Mouse (Mus musculus) thymus, postnatal 4 days (tissue): ENCODE results near the gene Smchd1.
"Not testable (repeated sequence)": the region's sequence is repeated elsewhere in the genome, so short reads cannot be mapped to it uniquely, and the experiment has no call there.

Source experiments
- DNase-seq: peaks from one replicate; pipeline ENCODE4 v3.0.0; 2021

Smchd1 gene

DNA sequence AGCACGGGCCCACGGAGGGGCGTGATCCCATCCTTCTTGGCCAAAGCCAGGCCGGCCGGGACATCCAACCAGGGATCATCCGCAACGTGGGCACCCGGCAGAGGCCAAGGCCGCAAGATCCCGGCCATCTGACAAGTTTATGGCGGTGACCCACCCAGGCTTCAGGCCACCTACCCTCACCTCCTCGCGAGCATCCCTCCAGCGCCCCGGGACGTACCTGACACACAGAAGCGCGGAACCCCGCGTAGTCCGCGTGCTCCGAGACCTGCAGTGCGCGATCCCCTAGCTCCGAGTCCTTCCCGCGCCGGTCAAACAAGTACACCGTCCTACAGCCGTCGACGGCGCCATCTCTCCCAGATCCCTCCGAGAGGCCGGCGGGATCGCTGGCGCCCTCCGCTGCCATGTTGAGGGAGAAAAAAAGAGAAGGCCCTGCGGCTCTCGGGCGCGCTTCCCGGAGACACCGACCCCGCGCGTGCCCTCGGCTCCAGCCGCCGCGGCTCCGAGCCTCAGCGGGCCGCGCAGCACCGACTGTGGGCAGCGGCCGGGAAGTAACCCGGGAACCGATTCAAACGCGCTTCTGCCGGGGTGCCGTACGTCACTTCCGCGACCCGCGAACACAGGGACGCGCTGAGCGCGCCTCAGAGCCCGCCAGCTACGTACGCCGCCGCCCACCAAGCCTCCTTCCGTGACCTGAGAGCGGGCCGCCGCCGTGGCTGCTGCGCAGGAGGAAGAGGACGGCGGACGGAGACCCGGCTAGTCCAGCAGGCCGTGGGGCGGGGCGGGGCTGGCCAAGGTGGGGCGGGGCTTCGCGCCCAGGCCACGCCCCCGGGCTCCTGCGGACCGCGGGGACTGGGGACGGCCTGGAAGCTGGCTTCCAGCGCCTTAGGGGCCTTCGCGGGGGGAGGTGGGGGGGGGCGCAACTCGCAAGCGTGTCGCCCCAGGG is at the start of gene Smchd1:
Smchd1 (minus strand) TSS at position 582 of the 943 bp plus-strand sequence.
- peak; percentile 91 for DNase-seq

DNA sequence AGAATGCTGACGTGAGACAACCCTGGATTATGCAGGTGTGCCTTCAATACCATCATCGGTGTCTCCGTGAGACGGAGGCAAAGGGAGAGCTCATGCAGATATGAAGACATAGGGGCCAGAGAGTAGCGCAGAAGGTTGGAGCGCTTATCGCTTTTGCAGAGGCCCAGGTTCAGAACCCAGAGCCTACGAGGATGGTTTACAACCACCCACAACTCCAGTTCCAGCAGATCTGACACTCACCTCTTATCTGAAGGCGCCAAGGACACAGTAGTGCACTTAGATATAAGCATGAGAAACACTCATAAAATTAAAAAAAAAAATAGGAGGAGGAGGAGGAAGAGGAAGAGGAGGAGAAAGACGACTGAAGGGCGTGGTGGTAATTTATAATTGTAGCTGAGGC is 35.2 kb upstream of the Smchd1 start:
- DNase-seq, result no peak

DNA sequence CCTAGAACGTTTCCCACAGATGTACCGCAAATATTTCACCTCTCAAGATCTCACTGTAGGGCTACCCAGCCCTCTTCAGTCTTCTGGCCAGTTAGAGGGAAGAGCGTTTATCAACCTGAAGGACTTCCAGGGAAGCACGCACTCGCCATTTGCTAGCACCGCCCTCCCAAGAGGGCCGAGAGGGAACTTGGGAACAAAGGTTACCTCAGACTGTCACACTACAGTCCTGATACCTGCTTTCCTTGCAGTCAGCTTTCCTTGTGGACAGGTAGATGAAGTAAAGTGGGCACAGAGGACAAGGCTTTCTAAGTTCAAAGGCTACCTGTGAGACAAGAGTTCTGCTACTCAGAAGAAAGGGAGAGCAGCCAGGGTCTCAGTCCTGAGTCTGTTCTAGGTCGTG is 31.7 kb upstream of the Smchd1 start:
- DNase-seq, result no peak

DNA sequence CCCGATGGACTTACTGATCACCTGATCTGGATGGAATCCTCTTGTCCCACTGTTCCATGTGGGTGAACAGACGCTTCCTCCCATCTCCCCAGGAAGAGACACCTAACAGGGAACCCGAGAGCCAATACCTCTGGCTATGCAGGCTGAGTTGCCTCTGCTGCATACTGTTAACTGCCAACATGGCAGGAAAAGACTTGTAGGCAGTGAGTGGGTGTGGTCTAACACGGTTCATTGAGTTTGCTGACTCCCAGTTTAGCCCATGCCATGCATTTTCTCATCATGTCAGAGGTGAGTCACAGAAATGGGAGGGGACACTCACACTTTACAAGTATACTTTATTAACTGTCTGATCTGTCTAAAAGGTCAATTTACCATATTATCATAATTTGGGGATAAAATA is 20.6 kb upstream of the Smchd1 start:
- no peak for DNase-seq

DNA sequence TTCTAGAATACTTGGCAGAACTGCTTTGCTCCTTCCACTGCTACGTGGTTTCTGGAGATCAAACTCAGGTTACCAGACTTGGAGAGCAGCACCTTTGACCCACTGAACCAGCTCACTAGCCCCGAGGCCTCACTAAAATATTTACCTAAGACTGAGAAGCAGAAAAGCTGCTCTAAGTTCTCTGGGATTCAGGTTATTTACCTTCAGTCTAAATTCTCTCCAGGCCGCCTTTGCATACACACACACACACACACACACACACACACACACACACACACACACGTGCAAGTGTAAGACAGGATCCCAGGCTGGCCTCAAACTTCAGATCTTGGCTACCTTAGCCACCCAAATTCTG is 16.2 kb upstream of the Smchd1 start:
- no peak for DNase-seq

DNA sequence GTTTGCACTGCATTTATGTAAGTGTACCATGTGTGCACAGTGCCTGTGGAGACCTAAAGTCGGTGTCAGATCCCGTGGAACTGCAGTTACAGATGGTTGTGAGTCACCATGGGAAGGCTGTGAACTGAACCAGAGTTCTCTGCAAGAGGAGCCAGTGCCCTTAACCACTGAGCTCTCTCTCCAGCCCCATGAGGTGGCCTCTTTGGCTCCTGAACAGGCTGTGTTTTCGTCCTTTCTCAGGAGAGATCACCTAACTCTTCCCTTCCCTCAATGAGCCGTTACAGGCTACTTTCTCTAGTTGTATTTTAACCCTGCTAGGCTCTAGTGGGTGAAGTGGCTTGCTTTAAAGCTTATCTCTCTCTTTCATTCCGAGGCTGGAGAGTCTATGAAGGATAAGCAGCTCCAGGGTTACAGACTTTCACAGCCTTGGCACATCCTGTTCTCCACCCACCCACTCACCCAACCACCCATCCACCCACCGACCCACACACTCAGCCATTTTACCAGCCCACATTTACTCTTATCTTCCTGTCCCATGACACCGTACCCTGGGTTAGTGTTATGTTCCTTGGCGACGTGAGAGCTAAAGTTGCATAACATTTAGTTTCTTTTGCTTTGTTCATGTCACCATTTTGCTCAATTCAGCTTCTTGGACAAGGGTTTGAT is 15.7 kb upstream of the Smchd1 start:
- DNase-seq, result peak; percentile 23

DNA sequence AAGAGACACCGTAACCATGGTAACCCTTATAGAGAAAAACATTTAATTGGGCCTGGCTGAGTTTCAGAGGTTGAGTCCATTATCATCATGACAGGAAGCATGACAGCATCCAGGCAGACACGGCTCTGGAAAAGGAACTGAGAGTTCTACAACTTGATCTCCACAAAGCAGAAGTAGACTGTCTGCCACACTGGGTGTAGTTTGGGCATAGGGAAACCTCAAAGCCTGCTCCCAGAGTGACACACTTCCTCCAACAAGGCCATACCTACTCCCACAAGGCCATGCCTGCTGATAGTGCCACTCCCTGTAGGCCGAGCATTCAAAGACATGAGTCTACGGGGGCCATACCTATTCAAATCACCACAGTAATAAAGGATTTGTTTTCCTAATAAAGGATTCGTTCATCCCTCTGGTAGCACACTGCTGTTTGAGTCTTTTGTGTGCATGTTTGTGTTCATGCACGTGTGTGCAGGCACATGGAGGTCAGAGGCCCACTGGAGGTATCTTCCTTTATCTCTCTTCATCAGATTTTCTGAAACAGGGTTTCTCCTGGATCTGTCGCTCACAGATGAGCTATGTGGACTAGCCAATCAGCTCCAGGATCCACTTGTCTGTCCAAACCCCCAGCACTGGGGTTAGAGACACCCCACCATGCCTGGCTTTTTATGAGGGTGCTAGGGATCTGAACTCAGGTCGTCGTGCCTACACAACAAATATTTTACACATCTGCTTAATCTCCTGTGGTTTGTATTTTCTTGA is 14.7 kb upstream of the Smchd1 start:
- DNase-seq, result no peak

DNA sequence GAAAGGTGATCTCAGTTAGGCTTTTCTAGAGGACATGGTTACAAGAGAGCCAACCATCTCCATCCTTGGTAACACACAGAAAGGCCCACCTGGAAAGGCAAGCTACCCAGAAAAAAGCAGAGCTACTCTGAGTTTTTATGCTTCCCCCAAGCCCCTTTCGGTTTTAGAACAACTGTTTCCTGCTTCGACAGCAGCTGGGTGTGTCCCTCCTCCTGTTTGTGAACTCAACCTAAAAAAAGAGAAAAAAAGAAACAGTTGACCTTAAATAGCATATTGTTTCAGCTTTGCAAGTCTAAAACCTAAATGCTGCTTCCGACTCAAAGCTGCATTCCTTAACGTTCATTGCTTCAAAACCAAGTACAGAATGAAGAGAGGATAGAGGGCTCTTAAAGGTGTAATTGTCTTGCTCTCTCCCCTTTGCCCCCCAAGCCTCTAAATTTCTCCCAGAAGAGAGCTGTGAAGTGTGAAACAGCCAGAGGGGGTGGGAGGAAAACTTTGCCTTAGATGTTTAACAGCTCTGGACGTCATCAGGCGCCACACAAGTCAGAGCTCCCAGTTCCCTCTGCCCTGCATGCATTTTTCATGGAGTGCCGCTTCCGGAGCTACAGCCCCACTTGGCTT is 11.2 kb upstream of the Smchd1 start:
- peak; percentile 62 for DNase-seq

DNA sequence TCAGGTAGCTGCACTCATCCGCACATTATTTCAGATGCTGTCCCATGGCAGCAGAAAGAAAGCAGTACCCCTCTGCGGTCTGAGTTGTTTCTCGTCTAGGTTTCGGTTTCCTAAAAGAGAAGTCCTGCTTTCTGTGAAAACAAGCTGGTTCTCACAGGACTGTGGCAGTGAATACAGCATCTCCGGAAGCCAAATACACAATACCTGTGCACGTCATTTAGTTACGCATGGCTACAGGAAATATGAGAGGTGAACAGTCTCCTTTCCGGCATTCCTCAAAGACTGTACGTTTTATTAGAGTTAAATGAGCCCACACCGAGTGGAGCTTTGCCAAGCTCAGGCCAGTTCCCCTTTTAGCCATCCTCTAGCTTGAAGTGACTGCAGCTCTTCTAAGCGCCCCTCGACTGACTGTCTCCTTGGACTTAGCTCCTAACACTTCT is 10.7 kb upstream of the Smchd1 start:
- peak; percentile 51 for DNase-seq

DNA sequence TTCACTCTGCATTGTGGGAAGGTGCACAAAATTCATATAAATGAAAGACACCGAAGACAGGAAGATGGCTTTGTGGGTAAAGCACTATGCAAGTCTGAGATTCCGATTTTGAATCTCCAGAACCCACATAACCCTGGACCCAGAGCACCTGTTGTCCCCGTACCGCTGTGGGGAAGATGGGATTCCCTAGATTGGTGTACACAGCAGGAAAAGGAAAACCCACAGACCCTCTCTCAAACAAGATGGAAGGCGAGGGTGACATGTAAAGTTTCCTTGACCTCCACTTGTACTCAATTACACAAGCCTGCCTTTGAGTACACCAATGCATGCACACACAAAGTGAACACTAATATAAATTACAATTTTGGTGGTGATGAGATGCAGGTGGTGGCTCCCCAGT is 9.6 kb upstream of the Smchd1 start:
- no peak for DNase-seq

DNA sequence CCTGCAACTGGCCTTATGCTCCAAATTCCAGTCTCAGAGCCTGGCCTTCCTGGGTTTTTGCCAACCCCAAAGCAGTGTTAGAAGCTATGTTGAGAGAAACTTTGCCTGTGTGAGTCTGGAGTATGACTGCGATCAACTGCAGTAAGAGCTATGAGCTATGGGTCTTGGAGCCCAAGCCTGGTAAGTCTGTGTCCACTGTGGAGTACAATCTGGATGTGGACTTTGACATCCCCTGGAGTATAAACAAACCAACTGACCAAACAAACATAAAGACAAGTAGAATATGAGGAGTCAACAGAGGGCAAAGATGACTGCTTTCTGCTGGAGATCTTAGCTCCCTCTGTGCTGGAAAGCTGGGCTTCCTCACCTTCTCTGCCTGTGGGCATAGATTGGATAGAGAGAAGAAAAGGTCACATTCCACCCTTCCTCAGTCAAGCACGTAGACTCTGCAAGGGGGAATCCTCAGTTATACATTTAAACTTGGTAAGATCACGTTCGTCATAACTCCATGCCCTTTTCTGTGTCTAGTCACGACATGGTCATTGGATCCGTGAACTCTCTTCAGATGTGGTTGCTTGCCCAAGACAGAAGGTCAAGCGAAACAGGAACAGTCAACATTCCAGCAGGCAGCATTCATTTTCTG is 8.4 kb upstream of the Smchd1 start:
- no peak for DNase-seq

DNA sequence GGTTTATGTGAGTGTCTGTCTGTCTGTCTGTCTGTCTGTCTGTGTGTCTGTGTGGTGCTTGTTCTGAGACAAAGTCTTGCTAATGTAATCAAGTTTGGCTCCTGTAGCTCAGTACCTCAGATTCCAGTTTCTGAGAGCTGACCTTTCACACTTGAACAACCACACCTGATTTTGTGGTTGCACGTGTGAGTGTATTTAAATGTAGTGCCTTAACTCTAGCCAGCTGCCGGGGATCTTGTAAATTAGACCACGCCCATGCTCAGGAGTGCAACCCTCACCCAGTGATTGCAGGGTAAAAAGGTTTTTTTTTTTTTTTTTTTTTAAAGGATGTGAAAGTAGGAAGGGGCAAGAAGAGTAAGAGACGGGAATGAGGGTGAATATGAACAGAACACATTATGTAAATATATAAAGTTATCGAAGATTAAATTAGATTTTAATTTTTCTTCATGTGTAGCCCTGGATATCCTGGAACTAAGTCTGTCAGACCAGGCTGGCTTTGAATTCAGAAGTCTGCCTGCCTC is 4.3 kb upstream of the Smchd1 start:
- peak; percentile 45 for DNase-seq

DNA sequence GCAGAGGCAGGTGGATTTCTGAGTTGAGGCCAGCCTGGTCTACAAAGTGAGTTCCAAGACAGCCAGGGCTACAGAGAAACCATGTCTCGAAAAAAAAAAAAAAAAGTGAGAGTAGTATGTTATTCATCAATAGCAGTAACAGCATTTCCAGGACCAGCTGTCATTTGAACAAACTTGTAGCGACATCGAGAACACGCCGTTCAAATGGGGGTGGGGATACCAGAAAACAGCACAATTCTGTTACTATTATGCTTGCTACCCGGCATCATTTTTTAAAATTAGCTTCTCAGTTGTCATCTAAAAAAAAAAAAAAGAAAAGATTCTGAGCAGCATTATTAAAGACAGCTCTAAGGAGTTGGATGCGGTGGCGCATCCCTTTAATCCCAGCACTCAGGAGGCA is 2.3 kb upstream of the Smchd1 start:
- no peak for DNase-seq

DNA sequence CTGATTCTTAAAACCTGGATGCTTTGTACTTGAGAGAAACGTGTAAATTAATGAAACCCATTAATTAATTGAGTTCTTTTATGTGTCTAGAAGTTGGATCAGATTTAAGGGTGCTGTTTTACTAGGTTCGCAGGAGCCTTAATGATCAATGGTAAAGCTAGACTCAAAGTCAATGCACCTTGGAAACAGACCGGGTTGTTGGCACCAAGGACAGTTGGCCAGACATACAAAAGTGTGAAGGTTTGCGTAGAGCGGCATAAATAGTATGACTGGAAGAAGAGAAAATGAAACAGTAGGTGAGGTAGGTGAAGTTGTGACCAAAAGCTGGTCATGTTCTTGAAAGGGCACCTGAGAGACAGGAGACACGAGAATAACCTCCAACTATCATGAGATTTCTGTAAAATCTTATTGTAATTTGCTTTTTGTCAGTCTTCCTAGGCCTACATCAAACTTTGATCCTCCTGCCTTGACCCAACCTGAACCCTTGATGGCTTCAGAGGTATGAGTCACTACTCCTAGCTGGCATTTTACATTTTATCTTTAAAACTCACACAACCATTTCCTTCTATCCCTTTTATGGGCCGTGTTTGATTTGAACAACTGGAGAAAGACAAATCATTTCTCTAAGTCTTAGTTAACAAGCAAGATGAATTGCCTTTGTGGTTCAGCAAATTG is 1.3 kb upstream of the Smchd1 start:
- no peak for DNase-seq

DNA sequence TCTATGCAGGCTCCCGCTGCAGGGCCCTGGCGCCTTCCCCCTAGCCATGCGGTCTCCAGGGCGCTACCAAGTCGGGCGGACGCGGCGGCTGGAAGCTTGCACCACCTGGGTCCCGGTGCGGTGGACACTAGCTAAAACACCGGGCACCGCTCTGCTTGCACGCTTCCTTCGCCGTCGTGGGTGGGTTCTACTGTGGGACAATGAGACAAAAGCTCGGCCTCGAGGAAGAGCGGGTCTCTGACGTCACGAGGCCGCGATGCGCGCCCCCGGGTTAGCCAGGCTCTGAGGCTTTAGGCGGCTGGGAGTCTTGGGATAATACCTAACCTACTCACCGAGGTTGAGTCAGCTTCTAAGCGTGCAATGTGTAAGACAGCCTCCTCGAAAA is 554 bp upstream of the Smchd1 start:
- DNase-seq, result peak; percentile 82

DNA sequence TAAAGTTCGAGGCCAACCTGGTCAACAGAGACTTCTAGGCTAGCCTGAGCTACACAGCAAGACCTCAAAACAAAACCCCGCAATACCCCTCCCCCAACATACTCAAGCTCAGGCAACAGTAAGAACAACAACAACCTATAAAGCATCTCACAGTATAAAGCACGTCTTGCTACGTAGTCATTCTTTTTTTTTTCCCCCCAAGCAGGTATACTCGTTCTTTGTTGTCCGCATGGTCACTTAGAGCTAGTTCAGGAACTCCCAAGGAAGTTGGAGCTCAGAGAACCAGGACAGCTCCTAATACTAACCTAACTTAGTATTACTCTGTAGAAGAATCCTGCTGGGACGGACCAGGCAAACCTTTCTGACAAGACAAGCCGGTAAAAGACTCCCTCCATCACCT is 1.0 kb downstream of the Smchd1 start:
- DNase-seq, result no peak

DNA sequence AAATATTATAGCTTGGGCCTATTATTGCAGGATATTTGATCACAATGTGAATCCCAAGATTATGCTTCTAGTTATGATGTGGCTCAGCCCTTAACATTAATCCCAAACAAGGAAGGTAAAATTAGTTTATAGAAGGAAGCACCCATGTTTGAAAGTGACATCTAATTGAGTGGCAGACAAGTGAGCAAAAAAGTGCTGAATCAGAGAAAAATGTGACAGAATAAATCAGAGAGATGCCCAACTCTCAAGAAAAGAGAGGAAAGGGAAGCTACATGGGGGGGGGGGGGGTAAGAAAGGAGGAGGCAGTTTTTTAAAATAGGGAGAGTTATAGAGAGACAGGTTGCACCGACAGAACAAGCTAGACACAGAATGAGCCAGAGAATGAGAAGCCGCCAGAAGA is 3.9 kb downstream of the Smchd1 start:
- no peak for DNase-seq

DNA sequence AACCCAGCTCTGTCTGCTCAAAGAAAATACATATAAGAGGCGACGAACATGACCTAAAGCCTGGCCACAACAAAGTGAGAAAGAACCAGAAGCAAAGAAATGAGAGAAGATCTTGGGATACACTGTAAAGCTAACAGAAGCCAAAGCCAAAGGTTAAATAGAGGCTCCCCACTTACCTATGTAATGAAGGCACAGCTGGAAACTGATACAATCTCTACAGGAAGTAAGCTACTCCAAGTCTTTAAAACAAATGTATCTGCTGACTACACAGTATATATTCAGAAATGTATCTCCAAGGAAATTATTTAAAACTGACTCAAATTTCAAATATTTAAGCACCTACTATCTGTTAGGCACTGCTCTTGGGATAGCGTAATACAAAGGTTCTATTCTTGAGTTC is 14.8 kb downstream of the Smchd1 start:
- DNase-seq, result no peak

DNA sequence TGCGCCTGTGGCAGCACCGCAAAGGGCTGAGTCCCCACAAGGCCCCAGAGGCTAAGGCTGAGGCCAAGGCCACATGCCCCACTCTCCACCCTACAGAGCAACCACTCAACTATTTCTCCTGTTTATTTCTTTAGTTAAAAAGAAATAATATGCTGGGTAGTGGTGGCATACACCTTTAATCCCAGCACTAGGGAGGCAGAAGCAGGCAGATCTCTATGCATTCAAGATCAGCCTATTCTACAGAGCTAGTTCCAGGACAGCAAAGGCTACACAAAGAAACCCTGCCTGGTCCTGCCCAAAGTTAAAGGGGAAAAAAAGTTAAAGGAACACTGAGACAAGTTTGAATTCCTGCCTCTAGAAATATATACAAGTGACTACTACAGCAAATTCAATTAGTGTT is 15.3 kb downstream of the Smchd1 start, which contains the start of gene Gm4707:
Gm4707 (minus strand) TSS at position 101 of the 400 bp plus-strand sequence.
- no peak for DNase-seq

DNA sequence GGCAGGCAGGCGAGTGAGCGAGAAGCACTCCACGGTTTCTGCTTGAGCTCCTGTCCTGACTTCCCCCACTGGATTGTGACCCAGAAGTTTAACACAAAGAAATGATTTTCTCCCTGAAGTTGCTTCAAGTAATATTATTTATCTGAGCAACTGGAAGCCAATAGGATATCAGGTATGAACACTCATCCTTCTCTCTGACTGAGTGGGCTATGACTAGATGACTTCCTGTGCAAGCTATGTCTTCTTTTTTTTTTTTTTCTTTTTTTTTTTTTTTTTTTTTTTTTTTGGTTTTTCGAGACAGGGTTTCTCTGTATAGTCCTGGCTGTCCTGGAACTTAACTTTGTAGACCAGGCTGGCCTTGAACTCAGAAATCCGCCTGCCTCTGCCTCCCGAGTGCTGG is 17.8 kb downstream of the Smchd1 start:
- not testable (repeated sequence) for DNase-seq

DNA sequence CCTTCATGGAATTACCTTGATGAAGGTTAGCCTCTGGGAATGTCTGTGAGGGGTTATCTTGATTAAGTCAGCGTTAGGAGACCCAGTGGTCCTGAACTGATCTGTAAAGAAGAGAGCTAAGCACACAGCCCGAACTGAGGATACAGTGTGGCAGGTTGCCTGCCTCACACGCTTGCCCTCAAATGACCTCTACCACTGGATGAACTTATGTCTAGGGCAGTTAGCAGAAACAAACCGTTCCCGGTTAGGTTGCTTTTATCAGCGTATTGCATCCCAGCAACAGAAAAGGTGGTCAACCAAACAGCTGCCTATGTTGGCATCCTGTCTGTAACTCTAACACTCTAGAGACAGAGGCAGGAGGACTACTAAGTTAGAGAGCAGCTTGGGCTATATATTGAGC is 30.0 kb downstream of the Smchd1 start:
- no peak for DNase-seq

DNA sequence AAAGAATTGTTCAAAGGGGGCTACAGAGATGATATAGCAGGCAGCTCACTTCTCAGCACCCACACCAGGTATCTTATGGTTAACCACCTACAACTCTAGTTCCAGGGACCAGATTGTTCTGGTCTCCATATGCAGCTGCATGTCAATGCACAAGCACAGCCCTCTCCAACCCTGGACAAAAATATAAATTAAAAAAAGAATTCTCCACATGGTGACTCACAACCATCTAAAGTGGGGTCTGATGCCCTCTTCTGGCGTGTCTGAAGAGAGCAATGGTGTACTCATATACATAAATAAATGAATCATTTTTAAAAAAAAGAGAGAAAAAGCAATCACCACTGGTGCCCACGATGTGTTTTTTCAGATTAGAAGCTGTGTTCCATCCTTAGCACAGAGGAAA is 30.4 kb downstream of the Smchd1 start:
- DNase-seq, result no peak
